Mouse (Mus musculus): Measurements from ENCODE around the gene Gm43552. TPM values are rescaled to one million over a fixed set of nuclear protein-coding genes. Genes with fewer than 3 reads are reported as not detected.
A peak's percentile ranks its signal among the peaks of the same experiment; 100 is the strongest.

The Gm43552 gene
- polyA plus RNA-seq, 1 experiment from 2014 or later, result not detected

GRCm38 (mm10) chr5:65525674-65526443 lies 33.2 kb upstream of the Gm43552 start:
- Histone ChIP-seq H3K4me3 (no peak overlapping the region), H3K9ac (no peak overlapping the region), H3K4me2 (replicated peaks) (no peak overlapping the region), H3K4me1 (peaks cover 7% of the 10 kb centered on the region), H3K27ac (no peak overlapping the region), H3K36me3 (no peaks in the 10 kb centered on the region), H3K27me3 (no peaks in the 10 kb centered on the region), H3K9me3 (no peaks in the 10 kb centered on the region)
- WGBS, result 8% methylated on average over 8 of the region's 8 CpGs
- no peak for ATAC-seq (ENCODE audit: low FRiP score, low read depth)

DNA sequence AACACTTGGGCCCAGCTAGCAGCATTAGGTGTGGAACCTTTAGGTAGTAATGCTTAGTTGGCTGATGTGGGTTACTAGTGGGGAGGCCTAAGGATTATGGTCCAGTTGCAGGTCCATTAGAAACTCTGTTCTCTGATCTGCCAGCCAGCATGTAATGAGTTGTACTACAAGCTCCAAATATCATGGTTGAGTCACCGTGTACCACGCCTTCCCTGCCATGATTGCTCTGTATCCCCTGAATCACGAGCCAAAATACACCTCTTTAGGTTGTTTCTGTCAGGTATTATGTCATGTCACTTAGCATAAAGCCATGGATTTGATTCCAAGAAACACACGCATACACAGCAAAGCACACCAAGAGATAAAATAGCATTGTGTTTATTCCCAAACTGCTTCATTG lies 32.2 kb upstream of the Gm43552 start:
- Histone ChIP-seq H3K9me3 (no peaks in the 10 kb centered on the region), H3K27ac (no peak overlapping the region), H3K4me2 (replicated peaks) (no peak overlapping the region), H3K9ac (no peak overlapping the region), H3K4me1 (peaks cover 7% of the 10 kb centered on the region), H3K4me3 (no peak overlapping the region), H3K36me3 (no peaks in the 10 kb centered on the region), H3K27me3 (no peaks in the 10 kb centered on the region)
- WGBS, result 80% methylated on average over 4 of the region's 4 CpGs
- no peak for ATAC-seq (ENCODE audit: low FRiP score, low read depth)

GRCm38 (mm10) chr5:65521803-65522202 lies 29.2 kb upstream of the Gm43552 start:
- no peak overlapping the region for H3K9ac ChIP-seq
- no peaks in the 10 kb centered on the region for H3K27me3 ChIP-seq
- ATAC-seq (ENCODE audit: low FRiP score, low read depth), result no peak
- no peak overlapping the region for H3K4me3 ChIP-seq
- 87% methylated on average over 1 of the region's 1 CpGs for WGBS
- H3K27ac ChIP-seq, result no peak overlapping the region
- peaks cover 7% of the 10 kb centered on the region for H3K4me1 ChIP-seq
- H3K36me3 ChIP-seq, result no peaks in the 10 kb centered on the region
- no peaks in the 10 kb centered on the region for H3K9me3 ChIP-seq
- no peak overlapping the region for H3K4me2 ChIP-seq (replicated peaks)

DNA sequence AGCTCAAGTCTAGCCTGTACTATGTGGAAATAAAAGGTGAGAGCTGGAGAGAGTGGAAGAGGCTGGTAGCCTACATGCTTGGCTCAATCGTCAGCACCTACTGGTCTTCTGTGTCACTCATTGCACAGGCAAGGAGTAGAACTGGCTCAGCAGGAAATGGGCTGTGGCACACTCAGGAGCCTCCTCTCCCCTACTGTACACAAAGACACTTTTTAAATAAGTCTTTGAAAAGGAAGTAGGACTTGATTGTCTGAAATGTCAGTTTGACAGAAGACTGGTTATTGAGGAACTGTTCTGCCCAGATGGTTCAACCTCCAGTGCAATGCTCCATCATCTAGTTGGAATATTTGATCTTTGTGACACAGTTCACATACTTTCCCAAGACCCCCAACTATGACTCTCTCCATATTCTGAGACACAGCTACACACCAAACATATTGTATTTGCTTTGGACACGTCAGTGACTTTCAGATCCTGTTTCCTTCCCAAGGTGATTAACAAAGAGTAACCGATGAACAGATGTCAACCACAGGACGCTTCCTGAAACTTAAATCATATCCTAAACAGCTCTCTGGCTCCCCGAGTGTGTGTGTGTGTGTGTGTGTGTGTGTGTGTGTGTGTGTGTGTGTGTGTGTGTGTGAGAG lies 22.1 kb upstream of the Gm43552 start:
- H3K27me3 ChIP-seq, result no peaks in the 10 kb centered on the region
- H3K9ac ChIP-seq, result no peak overlapping the region
- WGBS, result 56% methylated on average over 5 of the region's 5 CpGs
- H3K4me3 ChIP-seq, result no peak overlapping the region
- H3K4me1 ChIP-seq, result peaks cover 9% of the 10 kb centered on the region; the same call in 1 of the 2 replicates
- no peak for ATAC-seq (ENCODE audit: low FRiP score, low read depth)
- H3K9me3 ChIP-seq, result no peaks in the 10 kb centered on the region
- no peak overlapping the region for H3K27ac ChIP-seq
- no peaks in the 10 kb centered on the region for H3K36me3 ChIP-seq
- H3K4me2 ChIP-seq (replicated peaks), result no peak overlapping the region

DNA sequence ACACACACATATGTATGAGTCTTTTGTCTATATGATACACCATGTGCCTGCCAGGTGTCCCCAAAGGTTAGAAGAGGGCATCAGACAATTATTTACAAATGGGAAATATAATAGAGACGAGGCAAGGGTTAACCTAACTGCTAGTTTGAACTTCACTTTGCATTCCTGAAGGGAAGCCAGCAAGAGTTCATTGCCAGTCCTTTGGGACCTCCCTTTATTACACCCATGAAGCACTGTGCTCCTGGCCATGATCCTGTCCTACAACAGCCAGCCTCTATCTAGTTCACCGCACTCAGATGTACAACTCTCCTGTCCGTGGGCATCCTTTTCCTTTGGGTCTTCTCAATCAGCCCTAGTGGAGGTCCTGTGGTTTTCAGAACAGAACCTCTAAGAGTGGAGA lies 20.9 kb upstream of the Gm43552 start:
- Histone ChIP-seq H3K4me1 (peaks cover 9% of the 10 kb centered on the region; the same call in 1 of the 2 replicates), H3K36me3 (no peaks in the 10 kb centered on the region), H3K4me2 (replicated peaks) (no peak overlapping the region), H3K9me3 (no peaks in the 10 kb centered on the region), H3K27ac (no peak overlapping the region), H3K4me3 (no peak overlapping the region), H3K9ac (no peak overlapping the region), H3K27me3 (no peaks in the 10 kb centered on the region)
- ATAC-seq (ENCODE audit: low FRiP score, low read depth), result no peak
- 65% methylated on average over 3 of the region's 3 CpGs for WGBS

DNA sequence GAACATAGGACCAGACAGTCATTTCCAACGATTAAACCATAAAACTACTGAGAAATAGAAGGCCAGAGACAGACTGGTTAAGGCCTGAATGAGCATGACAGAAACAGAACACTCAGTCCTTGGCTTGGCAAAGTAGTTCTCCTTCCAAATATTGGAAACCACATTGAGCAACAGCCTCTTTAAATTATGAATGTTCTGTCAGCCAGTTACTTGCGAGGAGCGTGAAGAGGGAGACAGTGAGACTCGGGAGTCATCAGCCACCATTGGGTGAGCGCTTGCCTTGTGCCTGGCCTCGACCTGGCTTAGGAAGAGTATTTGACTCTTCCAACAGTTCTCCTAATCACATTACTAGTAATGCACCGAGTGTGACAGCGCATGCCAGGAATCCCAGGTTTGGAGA lies 15.8 kb upstream of the Gm43552 start:
- H3K27me3 ChIP-seq, result no peaks in the 10 kb centered on the region
- H3K9ac ChIP-seq, result no peak overlapping the region
- H3K4me3 ChIP-seq, result no peak overlapping the region
- WGBS, result 68% methylated on average over 8 of the region's 8 CpGs
- no peak overlapping the region for H3K4me2 ChIP-seq (replicated peaks)
- H3K9me3 ChIP-seq, result no peaks in the 10 kb centered on the region
- no peaks in the 10 kb centered on the region for H3K36me3 ChIP-seq
- H3K27ac ChIP-seq, result no peak overlapping the region
- H3K4me1 ChIP-seq, result peaks cover 3% of the 10 kb centered on the region; the same call in 1 of the 2 replicates
- ATAC-seq (ENCODE audit: low FRiP score, low read depth), result no peak

- 0 out of 2 replicates have a peak overlapping the region, but pooled peaks have one; percentile 11 for H3K4me3 ChIP-seq
- no peak overlapping the region for H3K27ac ChIP-seq
- H3K4me1 ChIP-seq, result no peaks in the 10 kb centered on the region
- H3K27me3 ChIP-seq, result no peaks in the 10 kb centered on the region
- 16% methylated on average over 8 of the region's 8 CpGs for WGBS
- no peak for ATAC-seq (ENCODE audit: low FRiP score, low read depth)
- peak overlapping the region; percentile 48 for H3K4me2 ChIP-seq (replicated peaks)
- no peaks in the 10 kb centered on the region for H3K36me3 ChIP-seq
- H3K9me3 ChIP-seq, result no peaks in the 10 kb centered on the region
- no peak overlapping the region for H3K9ac ChIP-seq
Measured at GRCm38 (mm10) chr5:65505786-65506185, 13.2 kb upstream of the Gm43552 start.

DNA sequence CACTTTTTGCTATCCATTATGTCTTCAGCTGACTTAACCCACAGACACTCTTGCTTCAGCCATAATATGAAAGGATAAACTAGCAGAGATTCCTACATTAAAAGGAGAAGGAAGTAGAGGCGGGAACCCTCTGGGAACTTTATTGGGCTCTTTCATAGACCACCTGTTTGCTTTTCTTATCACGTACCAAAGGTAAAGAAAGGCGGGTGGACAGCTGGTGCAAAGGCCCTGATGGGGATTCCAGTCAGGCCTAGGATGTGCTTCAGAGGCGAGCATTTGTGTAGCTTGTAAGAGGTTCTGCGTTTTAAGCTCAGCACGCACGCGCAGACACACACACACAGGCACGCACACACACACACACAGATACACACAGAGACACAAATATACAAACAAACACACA lies 8.8 kb upstream of the Gm43552 start:
- no peak overlapping the region for H3K9ac ChIP-seq

DNA sequence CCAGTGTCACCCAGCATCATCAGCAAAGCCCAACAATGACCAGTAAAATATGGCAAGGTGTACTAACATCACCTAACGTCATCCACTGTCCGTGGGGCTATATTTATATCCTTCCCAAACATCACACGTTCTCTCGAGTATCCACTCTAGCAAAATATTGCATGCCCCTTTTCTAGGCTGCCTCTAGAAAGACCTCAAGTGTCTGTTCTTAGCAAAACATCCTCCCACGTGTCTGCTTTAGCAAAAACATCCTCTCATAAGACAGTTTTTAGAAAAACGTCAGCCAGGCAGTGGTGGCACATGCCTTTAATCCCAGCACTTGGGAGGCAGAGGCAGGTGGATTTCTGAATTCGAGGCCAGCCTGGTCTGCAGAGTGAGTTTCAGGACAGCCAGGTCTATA lies 7.6 kb upstream of the Gm43552 start:
- no peaks in the 10 kb centered on the region for H3K27me3 ChIP-seq
- no peak overlapping the region for H3K4me2 ChIP-seq (replicated peaks)
- H3K27ac ChIP-seq, result no peak overlapping the region
- no peak overlapping the region for H3K4me3 ChIP-seq
- 80% methylated on average over 7 of the region's 7 CpGs for WGBS
- no peaks in the 10 kb centered on the region for H3K4me1 ChIP-seq
- no peaks in the 10 kb centered on the region for H3K9me3 ChIP-seq
- H3K36me3 ChIP-seq, result no peaks in the 10 kb centered on the region
- no peak overlapping the region for H3K9ac ChIP-seq
- no peak for ATAC-seq (ENCODE audit: low FRiP score, low read depth)

More for the DNA sequence above, 8.8 kb upstream of the Gm43552 start:
- Histone ChIP-seq H3K4me1 (no peaks in the 10 kb centered on the region), H3K4me2 (replicated peaks) (no peak overlapping the region), H3K27ac (no peak overlapping the region), H3K4me3 (no peak overlapping the region), H3K36me3 (no peaks in the 10 kb centered on the region), H3K27me3 (no peaks in the 10 kb centered on the region), H3K9me3 (no peaks in the 10 kb centered on the region)
- ATAC-seq (ENCODE audit: low FRiP score, low read depth), result no peak
- WGBS, result 87% methylated on average over 9 of the region's 9 CpGs

DNA sequence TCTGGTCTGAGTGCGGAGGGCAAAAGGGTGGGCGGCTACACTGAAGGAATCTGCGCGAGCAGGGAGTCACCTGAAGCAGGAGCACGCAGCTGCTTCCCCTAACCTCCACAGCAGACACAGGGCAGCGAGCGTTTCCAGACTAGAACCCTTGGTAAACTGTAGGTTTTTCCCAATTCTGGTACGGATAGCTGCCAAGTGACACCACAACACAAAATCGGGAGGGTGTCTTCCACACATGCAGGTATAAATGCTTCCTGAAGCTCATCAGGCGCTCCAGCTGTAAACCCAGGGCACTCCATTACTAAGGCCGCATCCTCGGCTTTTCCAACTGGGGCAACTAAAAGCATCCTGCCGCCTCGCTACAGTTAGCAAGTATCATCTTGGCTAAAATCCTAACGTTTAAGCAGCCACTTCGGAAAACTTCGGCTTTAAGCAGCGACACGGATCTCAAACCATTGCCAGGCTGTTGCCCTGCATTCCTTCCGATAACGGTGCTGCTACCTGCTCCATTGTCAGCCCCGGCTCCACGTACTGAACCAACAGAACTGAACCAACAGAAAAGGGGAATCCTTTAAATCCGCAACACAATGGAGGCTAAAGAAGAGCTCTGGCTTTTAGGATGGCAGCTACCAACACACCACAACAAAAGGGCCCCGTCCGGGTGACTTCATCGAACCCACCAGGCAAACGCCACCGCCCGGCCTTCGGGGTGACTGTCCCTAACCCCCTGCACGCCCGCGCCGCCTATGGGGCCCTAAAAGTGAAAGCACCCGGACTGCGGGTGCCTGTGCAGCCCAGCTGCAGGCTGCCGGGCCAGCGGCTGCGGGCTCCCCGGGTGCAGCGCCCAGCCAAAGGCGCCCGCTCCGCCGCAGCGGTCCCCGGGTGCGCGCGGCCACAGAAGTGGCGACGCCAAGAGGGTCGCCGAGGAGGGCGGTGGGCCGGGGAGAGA lies 592 bp downstream of the Gm43552 start:
- H3K4me3 ChIP-seq, result peak overlapping the region; percentile 92
- ATAC-seq (ENCODE audit: low FRiP score, low read depth), result peak; percentile 79
- peak overlapping the region; percentile 96 for H3K9ac ChIP-seq
- no peaks in the 10 kb centered on the region for H3K9me3 ChIP-seq
- peak overlapping the region; percentile 95 for H3K27ac ChIP-seq
- H3K4me2 ChIP-seq (replicated peaks), result peak overlapping the region; percentile 89
- H3K36me3 ChIP-seq, result no peaks in the 10 kb centered on the region
- H3K4me1 ChIP-seq, result peaks cover 27% of the 10 kb centered on the region
- WGBS, result under 1% methylated on average over 53 of the region's 57 CpGs
- no peaks in the 10 kb centered on the region for H3K27me3 ChIP-seq

- Histone ChIP-seq H3K9me3 (no peaks in the 10 kb centered on the region), H3K9ac (no peak overlapping the region), H3K27me3 (no peaks in the 10 kb centered on the region), H3K4me3 (no peak overlapping the region), H3K4me2 (replicated peaks) (no peak overlapping the region), H3K36me3 (no peaks in the 10 kb centered on the region), H3K27ac (no peak overlapping the region), H3K4me1 (peaks cover 31% of the 10 kb centered on the region)
- 61% methylated on average over 4 of the region's 4 CpGs for WGBS
- ATAC-seq (ENCODE audit: low FRiP score, low read depth), result no peak
Measured at GRCm38 (mm10) chr5:65489830-65490229, 2.8 kb downstream of the Gm43552 start.

GRCm38 (mm10) chr5:65488725-65489124 lies 3.9 kb downstream of the Gm43552 start:
- Histone ChIP-seq H3K9me3 (no peaks in the 10 kb centered on the region), H3K27me3 (no peaks in the 10 kb centered on the region), H3K36me3 (no peaks in the 10 kb centered on the region), H3K4me3 (no peak overlapping the region), H3K4me2 (replicated peaks) (no peak overlapping the region), H3K4me1 (peaks cover 31% of the 10 kb centered on the region), H3K9ac (no peak overlapping the region), H3K27ac (no peak overlapping the region)
- WGBS, result 80% methylated on average over 7 of the region's 7 CpGs
- ATAC-seq (ENCODE audit: low FRiP score, low read depth), result no peak

Data from limb, embryonic 13.5 days (tissue).